Mouse (Mus musculus): Measurements from ENCODE around the gene Sar1a. TPM values are rescaled to one million over a fixed set of nuclear protein-coding genes. Genes with fewer than 3 reads are reported as not detected.

The Sar1a gene
- polyA plus RNA-seq, 1 experiment from 2014 or later: 146 TPM

- H3K4me3 ChIP-seq (ENCODE audit: low read depth, low read length): peak within 1 kb of the TSS; percentile 61
- ATAC-seq (ENCODE audit: low FRiP score, low TSS enrichment) (peak; percentile 95), DNase-seq (ENCODE audit: low spot score) (peak; percentile 94)
- peak within 1 kb of the TSS; percentile 90 for H3K4me2 ChIP-seq (replicated peaks; ENCODE audit: low read depth)
- no peaks in the 10 kb centered on the region for H3K4me1 ChIP-seq (replicated peaks; ENCODE audit: control insufficient read depth, insufficient read depth)
- H3K9me3 ChIP-seq (ENCODE audit: control insufficient read depth, low read length): no peaks in the 10 kb centered on the region
- TF ChIP-seq EP300 (optimal IDR thresholded peaks at IDR 0.05) (no peak), CTCF (IDR thresholded peaks at IDR 0.05; ENCODE audit: low read depth) (no peak)
- no peaks in the 10 kb centered on the region for H3K36me3 ChIP-seq (ENCODE audit: control insufficient read depth, insufficient read depth, low read length)
- H3K27me3 ChIP-seq (ENCODE audit: control insufficient read depth, insufficient read depth, low read length): no peaks in the 10 kb centered on the region
- no peak within 1 kb of the TSS; the same call in 1 of the 2 replicates for H3K27ac ChIP-seq (replicated peaks)
- 8% methylated on average over 36 of the region's 36 CpGs for WGBS
- H3K9ac ChIP-seq (ENCODE audit: low read length): peak within 1 kb of the TSS; percentile 64
Measured at GRCm38 (mm10) chr10:61714771-61715461, 34.8 kb downstream of the Sar1a start, which contains the start of gene Aifm2. Gene Aifm2, plus strand, starts transcription at chr10:61715263.

DNA sequence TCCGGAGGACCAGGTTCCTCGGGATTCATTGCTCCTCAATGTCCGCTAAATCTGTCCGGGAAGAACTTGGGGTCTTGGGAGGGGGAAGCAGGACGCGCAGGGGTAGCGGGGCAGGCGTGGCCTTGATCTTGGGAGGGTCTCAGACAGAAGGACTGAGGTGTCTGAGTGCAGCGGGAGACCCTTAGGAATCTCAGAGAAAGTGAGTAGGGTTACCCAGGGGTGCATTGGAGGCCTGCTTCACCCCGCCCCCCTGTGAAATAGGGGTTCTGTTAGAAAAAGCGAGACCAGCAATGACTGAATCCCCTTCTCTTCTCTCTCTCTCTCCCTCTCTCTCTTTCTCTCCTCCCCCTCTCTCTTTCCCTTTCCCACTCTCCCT lies 35.4 kb downstream of the Sar1a start:
- no peak overlapping the region; the same call in 1 of the 2 replicates for H3K27ac ChIP-seq (replicated peaks)
- H3K27me3 ChIP-seq (ENCODE audit: control insufficient read depth, insufficient read depth, low read length): no peaks in the 10 kb centered on the region
- WGBS: 3% methylated on average over 11 of the region's 11 CpGs
- H3K4me2 ChIP-seq (replicated peaks; ENCODE audit: low read depth): peak overlapping the region; percentile 90
- H3K4me1 ChIP-seq (replicated peaks; ENCODE audit: control insufficient read depth, insufficient read depth): no peaks in the 10 kb centered on the region
- no peaks in the 10 kb centered on the region for H3K9me3 ChIP-seq (ENCODE audit: control insufficient read depth, low read length)
- peak overlapping the region; percentile 61 for H3K4me3 ChIP-seq (ENCODE audit: low read depth, low read length)
- H3K9ac ChIP-seq (ENCODE audit: low read length): peak overlapping the region; percentile 64
- peak; percentile 15 for ATAC-seq (ENCODE audit: low FRiP score, low TSS enrichment)
- TF ChIP-seq CTCF (IDR thresholded peaks at IDR 0.05; ENCODE audit: low read depth) (no peak), EP300 (optimal IDR thresholded peaks at IDR 0.05) (no peak)
- no peak for DNase-seq (ENCODE audit: low spot score)
- no peaks in the 10 kb centered on the region for H3K36me3 ChIP-seq (ENCODE audit: control insufficient read depth, insufficient read depth, low read length)

- H3K27ac ChIP-seq (replicated peaks): no peak overlapping the region
- H3K4me1 ChIP-seq (replicated peaks; ENCODE audit: control insufficient read depth, insufficient read depth): no peaks in the 10 kb centered on the region
- no peak overlapping the region for H3K9ac ChIP-seq (ENCODE audit: low read length)
- DNase-seq (ENCODE audit: low spot score) (no peak), ATAC-seq (ENCODE audit: low FRiP score, low TSS enrichment) (peak; percentile 19; the same call in 1 of the 2 replicates)
- TF ChIP-seq EP300 (optimal IDR thresholded peaks at IDR 0.05) (no peak), CTCF (IDR thresholded peaks at IDR 0.05; ENCODE audit: low read depth) (no peak)
- H3K4me2 ChIP-seq (replicated peaks; ENCODE audit: low read depth): peak overlapping the region; percentile 90
- no peaks in the 10 kb centered on the region for H3K27me3 ChIP-seq (ENCODE audit: control insufficient read depth, insufficient read depth, low read length)
- peak overlapping the region; percentile 61 for H3K4me3 ChIP-seq (ENCODE audit: low read depth, low read length)
- no peaks in the 10 kb centered on the region for H3K9me3 ChIP-seq (ENCODE audit: control insufficient read depth, low read length)
- no peaks in the 10 kb centered on the region for H3K36me3 ChIP-seq (ENCODE audit: control insufficient read depth, insufficient read depth, low read length)
- 75% methylated on average over 7 of the region's 7 CpGs for WGBS
Measured at GRCm38 (mm10) chr10:61715996-61716864, 36.1 kb downstream of the Sar1a start.

GRCm38 (mm10) chr10:61717406-61718296 lies 37.6 kb downstream of the Sar1a start:
- Histone ChIP-seq H3K27me3 (ENCODE audit: control insufficient read depth, insufficient read depth, low read length) (no peaks in the 10 kb centered on the region), H3K9ac (ENCODE audit: low read length) (no peak overlapping the region), H3K36me3 (ENCODE audit: control insufficient read depth, insufficient read depth, low read length) (no peaks in the 10 kb centered on the region), H3K27ac (replicated peaks) (no peak overlapping the region), H3K4me1 (replicated peaks; ENCODE audit: control insufficient read depth, insufficient read depth) (no peaks in the 10 kb centered on the region), H3K9me3 (ENCODE audit: control insufficient read depth, low read length) (no peaks in the 10 kb centered on the region), H3K4me2 (replicated peaks; ENCODE audit: low read depth) (no peak overlapping the region), H3K4me3 (ENCODE audit: low read depth, low read length) (no peak overlapping the region)
- WGBS: 91% methylated on average over 12 of the region's 12 CpGs
- TF ChIP-seq CTCF (IDR thresholded peaks at IDR 0.05; ENCODE audit: low read depth): no peak
- TF ChIP-seq EP300 (optimal IDR thresholded peaks at IDR 0.05): no peak
- ATAC-seq (ENCODE audit: low FRiP score, low TSS enrichment) (no peak), DNase-seq (ENCODE audit: low spot score) (no peak)

DNA sequence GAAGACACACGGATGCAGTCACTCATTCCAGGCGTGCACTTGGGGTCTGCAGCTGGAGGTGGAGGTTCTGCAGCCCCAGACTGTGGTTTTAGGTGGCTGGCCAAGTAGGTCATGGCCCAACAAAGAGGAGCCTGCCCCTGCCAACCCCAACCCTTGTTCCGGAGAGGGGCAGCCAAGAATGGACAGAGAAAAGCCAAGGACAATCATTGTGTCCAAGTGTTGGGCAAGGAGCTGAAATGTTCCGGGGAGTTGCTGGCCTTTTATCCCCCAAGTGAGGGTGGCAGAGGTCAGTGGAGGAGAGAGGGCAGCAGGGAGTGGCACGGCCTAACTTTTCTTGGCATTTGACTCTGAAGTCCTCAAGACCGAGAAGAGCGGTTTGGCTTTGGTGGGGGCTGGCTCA lies 40.2 kb downstream of the Sar1a start:
- H3K4me1 ChIP-seq (replicated peaks; ENCODE audit: control insufficient read depth, insufficient read depth): no peaks in the 10 kb centered on the region
- ATAC-seq (ENCODE audit: low FRiP score, low TSS enrichment) (no peak), DNase-seq (ENCODE audit: low spot score) (no peak)
- no peak overlapping the region for H3K27ac ChIP-seq (replicated peaks)
- H3K27me3 ChIP-seq (ENCODE audit: control insufficient read depth, insufficient read depth, low read length): no peaks in the 10 kb centered on the region
- H3K4me3 ChIP-seq (ENCODE audit: low read depth, low read length): no peak overlapping the region
- no peak for TF ChIP-seq EP300 (optimal IDR thresholded peaks at IDR 0.05)
- no peak for TF ChIP-seq CTCF (IDR thresholded peaks at IDR 0.05; ENCODE audit: low read depth)
- 84% methylated on average over 7 of the region's 7 CpGs for WGBS
- H3K9me3 ChIP-seq (ENCODE audit: control insufficient read depth, low read length): no peaks in the 10 kb centered on the region
- no peak overlapping the region for H3K9ac ChIP-seq (ENCODE audit: low read length)
- H3K4me2 ChIP-seq (replicated peaks; ENCODE audit: low read depth): no peak overlapping the region
- H3K36me3 ChIP-seq (ENCODE audit: control insufficient read depth, insufficient read depth, low read length): no peaks in the 10 kb centered on the region
